Mouse (Mus musculus) kidney, adult 11 months (tissue): ENCODE measurements at regions not wholly inside any gene's neighbourhood (a gene's known extent, or its start where the extent isn't known, plus 50 kb on each side); places are given as distances from the start of the nearest gene placed in this dataset.
"Not testable (repeated sequence)": the region's sequence is repeated elsewhere in the genome, so short reads cannot be mapped to it uniquely, and the experiment has no call there.

Experiments
- DNase-seq: peaks from one replicate; pipeline ENCODE4 v3.0.0; 2022

GRCm38 (mm10) chr2:18617520-18617919 is 54.7 kb upstream of the Commd3 start:
- no peak for DNase-seq

- no peak for DNase-seq
Measured at GRCm38 (mm10) chr2:18609868-18610185, 62.4 kb upstream of the Commd3 start.

GRCm38 (mm10) chr2:18609075-18609867 is 62.9 kb upstream of the Commd3 start:
- DNase-seq, result no peak

- DNase-seq, result peak; percentile 24
Measured at GRCm38 (mm10) chr2:18608260-18609074, 63.7 kb upstream of the Commd3 start.

GRCm38 (mm10) chr2:18607586-18608259 is 64.5 kb upstream of the Commd3 start:
- no peak for DNase-seq

- no peak for DNase-seq
Measured at GRCm38 (mm10) chr2:18607088-18607487, 65.1 kb upstream of the Commd3 start.

- no peak for DNase-seq
Measured at GRCm38 (mm10) chr2:18592221-18592620, 80.0 kb upstream of the Commd3 start.

GRCm38 (mm10) chr2:18588232-18588631 is 84.0 kb upstream of the Commd3 start:
- no peak for DNase-seq

GRCm38 (mm10) chr2:18587746-18588231 is 84.4 kb upstream of the Commd3 start:
- DNase-seq, result no peak

- DNase-seq, result peak; percentile 66
Measured at GRCm38 (mm10) chr2:18586925-18587724, 85.1 kb upstream of the Commd3 start.

- no peak for DNase-seq
Measured at GRCm38 (mm10) chr2:18585564-18586336, 86.4 kb upstream of the Commd3 start.

GRCm38 (mm10) chr2:18558133-18558532 is 114.1 kb upstream of the Commd3 start:
- DNase-seq, result no peak

- no peak for DNase-seq
Measured at GRCm38 (mm10) chr2:18547964-18548643, 124.1 kb upstream of the Commd3 start.

GRCm38 (mm10) chr2:18524387-18524786 is 131.8 kb upstream of the Dnajc1 start:
- no peak for DNase-seq

- DNase-seq, result peak; percentile 4
Measured at GRCm38 (mm10) chr2:18523911-18524310, 131.3 kb upstream of the Dnajc1 start.

GRCm38 (mm10) chr2:18513435-18513834 is 120.8 kb upstream of the Dnajc1 start:
- no peak for DNase-seq

- no peak for DNase-seq
Measured at GRCm38 (mm10) chr2:18509317-18509716, 116.7 kb upstream of the Dnajc1 start.

- peak; percentile 11 for DNase-seq
Measured at GRCm38 (mm10) chr2:18473361-18473771, 80.7 kb upstream of the Dnajc1 start.

GRCm38 (mm10) chr2:18460901-18461300 is 68.3 kb upstream of the Dnajc1 start:
- no peak for DNase-seq

- not testable (repeated sequence) for DNase-seq
Measured at GRCm38 (mm10) chr2:18460281-18460680, 67.7 kb upstream of the Dnajc1 start.

GRCm38 (mm10) chr2:18453426-18453825 is 60.8 kb upstream of the Dnajc1 start:
- DNase-seq, result not testable (repeated sequence)
